Mouse (Mus musculus) heart, embryonic 13.5 days (tissue): ENCODE results near the gene Zc3h7a. TPM values are rescaled to one million over a fixed set of nuclear protein-coding genes. Genes with fewer than 3 reads are reported as not detected.

Source experiments
- ATAC-seq: fragments of 200-750 bp; cut with Nextera tagmentation; 2 replicates; pipeline ENCODE4 v1.8.0; 2017; ENCODE audit warnings: moderate TSS enrichment; ENCODE audit not compliant: insufficient number of reproducible peaks, low FRiP score, low TSS enrichment; ENCODE audit errors: extremely low read depth
- H3K27ac ChIP-seq: fragments of 300-500 bp; sonication (generic); replicated peaks from 2 replicates; pipeline ENCODE4 v1.5.1; 2015; ENCODE audit warnings: moderate library complexity, mild to moderate bottlenecking, inconsistent platforms
- H3K27me3 ChIP-seq: fragments of 300-500 bp; sonication (generic); replicated peaks from 2 replicates; pipeline ENCODE4 v1.6.1; 2015; ENCODE audit warnings: mild to moderate bottlenecking, inconsistent platforms
- H3K36me3 ChIP-seq: fragments of 300-500 bp; sonication (generic); 2 replicates; pipeline ENCODE4 v1.6.1; 2015; ENCODE audit warnings: mild to moderate bottlenecking, inconsistent platforms
- H3K4me1 ChIP-seq: fragments of 300-500 bp; sonication (generic); 2 replicates; pipeline ENCODE4 v1.6.1; 2015; ENCODE audit warnings: inconsistent platforms
- H3K4me2 ChIP-seq: fragments of 300-500 bp; sonication (generic); 2 replicates; pipeline ENCODE4 v1.6.1; 2015; ENCODE audit warnings: inconsistent platforms, mild to moderate bottlenecking, moderate library complexity
- H3K4me3 ChIP-seq: fragments of 300-500 bp; sonication (generic); 2 replicates; pipeline ENCODE4 v1.5.1; 2015; ENCODE audit warnings: moderate library complexity, mild to moderate bottlenecking, inconsistent platforms
- H3K9ac ChIP-seq: fragments of 300-500 bp; sonication (generic); 2 replicates; pipeline ENCODE4 v1.6.1; 2015; ENCODE audit warnings: inconsistent platforms, mild to moderate bottlenecking, moderate library complexity
- H3K9me3 ChIP-seq: fragments of 300-500 bp; sonication (generic); 2 replicates; pipeline ENCODE4 v1.6.1; 2016; ENCODE audit warnings: inconsistent platforms
- WGBS: fragments of 180-500 bp; shearing (Covaris S2); methylation state at CpG from one replicate; pipeline ENCODE4 v1.1.7; 2015; ENCODE audit warnings: mixed read lengths; 5-methylcytosine and 5-hydroxymethylcytosine counted together
- polyA plus RNA-seq: library from polyadenylated mRNA; unstranded; fragments of >200 nt; fragmentation: Nextera tagmentation; extraction: Ambion mirVana; gene quantifications from 2 replicates; pipeline ENCODE4 v1.2.1, GENCODE M21; 2015

Gene Zc3h7a
- polyA plus RNA-seq, 1 experiment from 2014 or later = 57.2 TPM

DNA sequence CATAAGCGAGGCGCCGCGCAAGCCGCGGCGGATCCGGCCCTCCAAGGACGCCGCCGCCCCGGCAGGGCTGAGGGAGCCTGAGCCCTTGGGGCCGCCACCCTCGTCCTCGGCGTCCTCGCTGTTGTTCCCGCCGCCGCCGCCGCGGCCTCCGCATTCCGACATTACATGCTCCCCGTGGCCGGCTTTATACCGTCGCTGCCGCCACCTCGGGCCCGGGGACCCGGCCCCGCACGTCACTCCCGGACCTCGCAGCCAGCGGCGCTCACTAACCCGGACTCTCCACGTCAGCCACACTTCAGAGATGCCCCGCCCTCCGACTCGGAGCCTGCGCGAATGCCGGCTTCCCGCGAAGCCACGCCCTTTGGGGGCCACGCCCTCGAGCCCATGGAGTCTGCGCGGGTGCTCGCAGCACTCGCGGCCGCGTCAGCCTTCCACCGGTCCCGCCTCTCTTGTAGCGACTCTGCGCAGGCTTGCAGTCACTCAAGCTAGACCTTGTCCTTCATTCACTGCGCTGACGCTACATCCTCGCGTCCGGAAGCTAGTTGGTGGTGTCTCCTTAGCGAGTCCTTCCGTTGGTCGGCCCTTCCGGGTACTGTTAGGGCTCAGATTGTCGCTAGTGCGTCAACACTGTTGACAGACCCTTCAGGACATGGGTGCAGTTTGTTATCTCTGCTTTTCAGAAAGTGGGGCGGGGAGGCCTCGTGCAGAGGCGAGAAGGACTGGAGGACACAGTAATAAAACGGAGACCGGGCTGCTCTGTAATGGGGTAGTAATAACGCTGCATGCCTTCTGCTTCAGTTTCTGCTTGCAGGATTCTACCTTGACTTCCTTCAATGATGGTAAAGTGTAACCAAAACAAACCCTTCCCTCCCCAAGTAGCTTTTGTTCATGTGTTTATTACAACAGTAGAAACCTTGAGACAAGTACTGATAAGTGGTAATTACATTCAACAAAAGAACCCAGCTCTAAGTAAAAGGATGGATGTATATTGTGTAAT lies 41.5 kb downstream of the Zc3h7a start, which contains the start of gene Txndc11:
TSS of gene Txndc11 (minus strand) at position 303 of the 997 bp plus-strand sequence.
- WGBS = under 1% methylated on average over 80 of the region's 80 CpGs

GRCm38 (mm10) chr16:11133476-11134347 lies 42.5 kb downstream of the Zc3h7a start:
- Histone ChIP-seq H3K27me3 (no peaks in the 10 kb centered on the region), H3K4me1 (peaks cover 37% of the 10 kb centered on the region), H3K4me2 (peak overlapping the region; percentile 76), H3K27ac (peak overlapping the region; percentile 97), H3K4me3 (peak overlapping the region; percentile 99), H3K9me3 (no peaks in the 10 kb centered on the region), H3K36me3 (peaks cover 40% of the 10 kb centered on the region), H3K9ac (peak overlapping the region; percentile 99)
- under 1% methylated on average over 34 of the region's 34 CpGs for WGBS
- ATAC-seq = no peak; the same call in 1 of the 2 replicates

More for the DNA sequence above, 41.5 kb downstream of the Zc3h7a start, which contains the start of gene Txndc11:
- Histone ChIP-seq H3K27ac (peak within 1 kb of the TSS; percentile 97), H3K9ac (peak within 1 kb of the TSS; percentile 99), H3K4me3 (peak within 1 kb of the TSS; percentile 99), H3K4me1 (peaks cover 37% of the 10 kb centered on the region), H3K4me2 (peak within 1 kb of the TSS; percentile 76), H3K9me3 (no peaks in the 10 kb centered on the region), H3K27me3 (no peaks in the 10 kb centered on the region), H3K36me3 (peaks cover 48% of the 10 kb centered on the region)
- ATAC-seq = peak; percentile 99

DNA sequence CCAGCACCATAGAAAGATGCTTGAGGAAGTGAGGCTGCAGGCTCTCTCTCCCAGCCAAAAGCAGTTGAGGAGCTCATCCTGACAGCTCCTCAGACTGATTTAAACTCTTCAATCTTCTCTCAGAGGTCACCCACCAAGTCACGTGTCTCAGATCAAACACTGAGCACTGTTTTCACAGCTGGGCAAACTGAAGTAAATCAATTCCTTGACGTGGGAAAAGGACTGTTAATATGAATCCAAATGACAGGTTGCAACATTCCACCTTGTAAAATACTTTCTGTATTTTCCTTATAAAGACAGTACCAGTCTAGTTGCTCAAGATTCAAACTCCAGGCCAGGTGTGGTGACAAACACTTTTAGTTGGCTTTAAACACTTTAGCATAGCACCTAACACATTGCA lies 43.4 kb downstream of the Zc3h7a start:
- WGBS = 11% methylated on average over 2 of the region's 2 CpGs
- no peaks in the 10 kb centered on the region for H3K9me3 ChIP-seq
- peak overlapping the region; percentile 99 for H3K4me3 ChIP-seq
- no peaks in the 10 kb centered on the region for H3K27me3 ChIP-seq
- peaks cover 37% of the 10 kb centered on the region for H3K4me1 ChIP-seq
- no peak for ATAC-seq
- H3K36me3 ChIP-seq = peaks cover 38% of the 10 kb centered on the region
- peak overlapping the region; percentile 99 for H3K9ac ChIP-seq
- H3K4me2 ChIP-seq = peak overlapping the region; percentile 76
- H3K27ac ChIP-seq = peak overlapping the region; percentile 97; the same call in 1 of the 2 replicates

DNA sequence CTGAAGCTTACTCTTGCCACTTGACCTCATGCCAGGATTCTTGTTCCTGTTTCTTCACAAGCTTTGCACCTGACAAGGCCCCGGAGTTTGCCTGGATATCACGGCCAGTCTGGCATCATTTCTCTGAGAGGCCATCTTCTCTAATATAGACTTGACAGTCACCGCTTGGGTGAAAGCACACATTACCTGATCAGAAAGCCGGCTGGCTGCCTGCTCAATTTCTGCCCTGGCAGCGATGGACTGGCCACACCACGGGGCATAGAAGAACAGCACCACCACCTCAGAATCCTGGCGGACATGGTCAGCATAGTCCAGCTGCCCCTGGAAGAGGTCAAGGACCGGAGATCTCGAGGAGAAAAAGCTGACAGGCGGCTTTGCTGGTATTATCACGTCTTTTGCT lies 47.9 kb downstream of the Zc3h7a start:
- no peaks in the 10 kb centered on the region for H3K27me3 ChIP-seq
- no peaks in the 10 kb centered on the region for H3K9me3 ChIP-seq
- H3K36me3 ChIP-seq = peaks cover 51% of the 10 kb centered on the region
- H3K4me2 ChIP-seq = no peak overlapping the region
- H3K4me3 ChIP-seq = no peak overlapping the region
- H3K27ac ChIP-seq = no peak overlapping the region
- 84% methylated on average over 11 of the region's 11 CpGs for WGBS
- H3K9ac ChIP-seq = no peak overlapping the region
- no peak for ATAC-seq
- peaks cover 26% of the 10 kb centered on the region for H3K4me1 ChIP-seq

- peaks cover 70% of the 10 kb centered on the region for H3K36me3 ChIP-seq
- WGBS = 86% methylated on average over 2 of the region's 2 CpGs
- H3K9ac ChIP-seq = no peak overlapping the region
- no peaks in the 10 kb centered on the region for H3K27me3 ChIP-seq
- no peaks in the 10 kb centered on the region for H3K9me3 ChIP-seq
- H3K27ac ChIP-seq = no peak overlapping the region
- ATAC-seq = no peak
- no peak overlapping the region for H3K4me3 ChIP-seq
- H3K4me1 ChIP-seq = 0 out of 2 replicates have a peak, but pooled peaks cover 1% of the 10 kb centered on the region
- H3K4me2 ChIP-seq = no peak overlapping the region
Observed at GRCm38 (mm10) chr16:11125371-11125770, 50.8 kb downstream of the Zc3h7a start.

- Histone ChIP-seq H3K27ac (no peak overlapping the region), H3K4me3 (no peak overlapping the region), H3K4me2 (no peak overlapping the region), H3K27me3 (no peaks in the 10 kb centered on the region), H3K4me1 (no peaks in the 10 kb centered on the region), H3K9me3 (no peaks in the 10 kb centered on the region), H3K36me3 (peaks cover 78% of the 10 kb centered on the region), H3K9ac (no peak overlapping the region)
- no peak for ATAC-seq
- 94% methylated on average over 1 of the region's 1 CpGs for WGBS
Observed at GRCm38 (mm10) chr16:11124110-11124509, 52.1 kb downstream of the Zc3h7a start.

GRCm38 (mm10) chr16:11122625-11123024 lies 53.6 kb downstream of the Zc3h7a start:
- no peak for ATAC-seq
- WGBS = 96% methylated on average over 2 of the region's 2 CpGs
- no peaks in the 10 kb centered on the region for H3K9me3 ChIP-seq
- H3K4me1 ChIP-seq = peaks cover 2% of the 10 kb centered on the region; the same call in 1 of the 2 replicates
- H3K27ac ChIP-seq = no peak overlapping the region
- peaks cover 79% of the 10 kb centered on the region for H3K36me3 ChIP-seq
- H3K4me2 ChIP-seq = no peak overlapping the region
- H3K9ac ChIP-seq = no peak overlapping the region
- no peak overlapping the region for H3K4me3 ChIP-seq
- H3K27me3 ChIP-seq = no peaks in the 10 kb centered on the region

GRCm38 (mm10) chr16:11109198-11109740 lies 66.9 kb downstream of the Zc3h7a start:
- Histone ChIP-seq H3K4me3 (no peak overlapping the region), H3K4me2 (no peak overlapping the region), H3K27ac (no peak overlapping the region), H3K36me3 (peaks cover 52% of the 10 kb centered on the region), H3K9me3 (no peaks in the 10 kb centered on the region), H3K4me1 (no peaks in the 10 kb centered on the region), H3K27me3 (no peaks in the 10 kb centered on the region), H3K9ac (no peak overlapping the region)
- 71% methylated on average over 4 of the region's 4 CpGs for WGBS
- ATAC-seq = no peak

DNA sequence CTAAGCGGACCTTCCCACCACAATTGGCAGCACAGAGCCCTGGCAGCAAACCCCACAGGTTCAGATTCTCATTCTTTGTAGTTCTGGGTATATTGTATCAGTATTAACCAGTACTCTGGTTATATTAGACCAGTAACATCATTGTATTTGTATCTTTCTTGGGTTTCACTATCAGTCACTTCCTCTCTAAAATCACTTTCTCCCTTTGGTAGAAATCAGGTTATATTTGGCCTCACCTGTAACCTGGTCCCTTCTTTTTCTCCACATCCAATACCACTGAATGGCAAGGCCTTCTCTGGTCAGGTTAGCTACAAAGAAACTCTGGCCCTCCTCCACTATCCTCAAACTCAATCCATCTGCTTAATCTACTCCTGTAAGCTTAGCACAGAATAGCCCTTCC lies 71.3 kb downstream of the Zc3h7a start:
- Histone ChIP-seq H3K4me3 (no peak overlapping the region), H3K27ac (no peak overlapping the region), H3K9ac (no peak overlapping the region), H3K9me3 (no peaks in the 10 kb centered on the region), H3K27me3 (no peaks in the 10 kb centered on the region), H3K4me1 (no peaks in the 10 kb centered on the region), H3K36me3 (peaks cover 75% of the 10 kb centered on the region), H3K4me2 (no peak overlapping the region)
- no peak for ATAC-seq
- WGBS = 83% methylated on average over 1 of the region's 1 CpGs

GRCm38 (mm10) chr16:11097301-11097700 lies 78.9 kb downstream of the Zc3h7a start:
- ATAC-seq = no peak
- H3K9ac ChIP-seq = no peak overlapping the region
- WGBS = 89% methylated on average over 3 of the region's 3 CpGs

More at GRCm38 (mm10) chr16:11097301-11097700, 78.9 kb downstream of the Zc3h7a start:
- Histone ChIP-seq H3K36me3 (peaks cover 68% of the 10 kb centered on the region), H3K9me3 (no peaks in the 10 kb centered on the region), H3K4me3 (no peak overlapping the region), H3K27me3 (no peaks in the 10 kb centered on the region), H3K4me2 (no peak overlapping the region), H3K4me1 (peaks cover 28% of the 10 kb centered on the region), H3K27ac (no peak overlapping the region)
